Mouse (Mus musculus): Measurements from ENCODE around the gene Dnah7c. TPM values are rescaled to one million over a fixed set of nuclear protein-coding genes. Genes with fewer than 3 reads are reported as not detected.
"Not testable (repeated sequence)": the region's sequence is repeated elsewhere in the genome, so short reads cannot be mapped to it uniquely, and the experiment has no call there.

The Dnah7c gene
- not detected in 2 replicates for polyA plus RNA-seq (2011; ENCODE audit: insufficient read depth, insufficient read length, low replicate concordance, missing spikeins)

DNA sequence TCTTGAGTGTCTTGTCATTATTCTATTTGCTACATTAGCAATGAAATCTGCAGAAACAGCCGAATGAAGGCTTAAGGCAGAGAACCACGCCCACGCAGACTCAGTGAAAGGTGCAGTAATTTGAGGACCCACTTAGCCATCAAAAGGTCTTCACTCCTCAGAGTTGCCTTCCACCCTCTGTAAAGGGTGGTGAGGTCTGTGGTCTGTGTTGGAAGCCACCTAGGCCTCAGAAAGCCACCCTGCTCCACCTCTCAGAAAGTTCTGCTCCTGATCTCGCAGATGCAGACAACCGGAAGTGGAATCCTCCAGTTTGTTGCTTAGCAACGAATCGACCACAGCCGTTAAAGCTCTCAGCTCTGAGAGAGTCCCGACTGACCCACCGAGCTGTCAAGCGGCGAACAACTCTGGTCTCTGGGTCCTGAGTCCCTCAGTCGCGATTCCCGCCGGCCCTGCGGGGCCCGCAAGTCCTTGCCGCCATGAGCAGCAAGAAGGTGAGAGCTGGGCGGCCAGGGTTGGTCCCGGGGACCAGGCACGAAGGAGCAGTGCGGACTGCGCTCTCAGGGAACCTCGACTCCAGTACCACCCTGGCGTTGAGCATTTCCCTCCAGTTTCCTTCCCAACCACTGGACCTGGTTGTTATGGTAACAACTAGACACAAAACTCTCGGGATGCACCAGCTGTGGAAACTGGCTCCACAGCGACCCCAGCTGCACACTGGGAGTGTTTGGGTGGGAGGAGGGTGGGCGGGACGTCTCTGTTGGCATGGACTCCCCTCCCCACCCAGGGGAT lies at the start of gene Dnah7c:
Gene Dnah7c (plus strand): TSS at position 456 of the 789 bp plus-strand sequence.
- WGBS, result 17% methylated on average over 30 of the region's 30 CpGs
- TF ChIP-seq POLR2A (IDR thresholded peaks at IDR 0.05; ENCODE audit: borderline replicate concordance, control insufficient read depth, low read depth, low read length) (no peak), CTCF (IDR thresholded peaks at IDR 0.05; ENCODE audit: control insufficient read depth, insufficient read depth, low read length) (no peak)
- H3K4me1 ChIP-seq (ENCODE audit: control insufficient read depth, insufficient read depth, low read length), result no peaks in the 10 kb centered on the region
- no peak within 1 kb of the TSS for H3K4me3 ChIP-seq (replicated peaks; ENCODE audit: control insufficient read depth, low read depth, low read length)
- H3K27ac ChIP-seq (ENCODE audit: control insufficient read depth, insufficient read depth, low read depth, low read length, poor library complexity), result no peak within 1 kb of the TSS

DNA sequence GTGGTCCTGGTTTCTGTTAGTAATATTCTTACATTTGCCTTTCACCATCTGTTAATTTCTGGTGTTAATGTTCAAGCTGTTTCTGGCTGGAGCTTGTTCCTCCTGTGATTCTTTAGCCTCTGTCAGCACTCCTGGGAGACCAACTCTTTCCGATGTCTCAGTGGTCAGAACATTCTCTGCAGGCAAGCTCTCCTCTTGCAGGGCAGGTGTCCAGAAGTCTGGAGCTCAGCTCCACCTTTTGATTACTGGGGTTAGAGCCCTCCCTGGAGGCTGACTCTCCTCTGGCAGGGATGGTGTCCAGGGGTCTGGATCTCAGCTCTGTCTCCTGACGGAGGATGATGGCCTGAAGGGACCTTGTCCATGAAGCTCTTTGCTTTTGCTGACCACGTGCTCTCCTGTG lies 44.8 kb upstream of the Dnah7c start:
- not testable (repeated sequence) for H3K4me1 ChIP-seq (ENCODE audit: control insufficient read depth, insufficient read depth, low read length); H3K4me3 ChIP-seq (replicated peaks; ENCODE audit: control insufficient read depth, low read depth, low read length); H3K27ac ChIP-seq (ENCODE audit: control insufficient read depth, insufficient read depth, low read depth, low read length, poor library complexity)
- 69% methylated on average over 3 of the region's 3 CpGs for WGBS

DNA sequence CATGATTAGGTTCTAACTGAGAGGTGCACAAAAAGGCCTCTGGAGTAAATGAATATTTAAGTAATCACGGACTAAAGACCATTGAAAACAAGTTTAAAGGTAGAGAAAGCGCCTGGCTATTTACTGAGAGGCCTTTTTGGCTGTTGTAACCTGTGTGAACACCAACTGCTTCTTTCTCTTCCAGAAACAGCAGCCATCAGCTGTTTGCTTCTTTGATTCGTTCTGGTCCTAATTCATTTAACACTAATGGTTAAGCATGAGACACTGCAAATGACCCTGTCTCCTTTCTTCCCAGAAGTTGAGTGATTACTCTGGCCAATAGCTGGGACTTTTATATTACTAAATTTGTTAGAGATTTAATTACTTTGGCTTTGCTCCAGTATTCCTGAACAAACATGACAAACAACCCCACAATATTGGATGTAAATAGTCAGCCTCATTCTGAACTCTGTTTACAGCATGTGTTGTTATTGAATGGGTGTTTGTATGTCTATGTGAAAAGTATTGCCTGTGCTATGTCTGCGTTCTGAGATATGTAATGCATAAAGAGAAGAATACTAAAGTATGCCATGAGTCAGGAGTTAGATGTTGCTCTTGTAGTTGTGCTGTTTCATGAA lies 30.6 kb upstream of the Dnah7c start:
- H3K4me1 ChIP-seq (ENCODE audit: control insufficient read depth, insufficient read depth, low read length); H3K27ac ChIP-seq (ENCODE audit: control insufficient read depth, insufficient read depth, low read depth, low read length, poor library complexity); H3K4me3 ChIP-seq (replicated peaks; ENCODE audit: control insufficient read depth, low read depth, low read length): not testable (repeated sequence)
- WGBS, result 68% methylated on average over 3 of the region's 4 CpGs

DNA sequence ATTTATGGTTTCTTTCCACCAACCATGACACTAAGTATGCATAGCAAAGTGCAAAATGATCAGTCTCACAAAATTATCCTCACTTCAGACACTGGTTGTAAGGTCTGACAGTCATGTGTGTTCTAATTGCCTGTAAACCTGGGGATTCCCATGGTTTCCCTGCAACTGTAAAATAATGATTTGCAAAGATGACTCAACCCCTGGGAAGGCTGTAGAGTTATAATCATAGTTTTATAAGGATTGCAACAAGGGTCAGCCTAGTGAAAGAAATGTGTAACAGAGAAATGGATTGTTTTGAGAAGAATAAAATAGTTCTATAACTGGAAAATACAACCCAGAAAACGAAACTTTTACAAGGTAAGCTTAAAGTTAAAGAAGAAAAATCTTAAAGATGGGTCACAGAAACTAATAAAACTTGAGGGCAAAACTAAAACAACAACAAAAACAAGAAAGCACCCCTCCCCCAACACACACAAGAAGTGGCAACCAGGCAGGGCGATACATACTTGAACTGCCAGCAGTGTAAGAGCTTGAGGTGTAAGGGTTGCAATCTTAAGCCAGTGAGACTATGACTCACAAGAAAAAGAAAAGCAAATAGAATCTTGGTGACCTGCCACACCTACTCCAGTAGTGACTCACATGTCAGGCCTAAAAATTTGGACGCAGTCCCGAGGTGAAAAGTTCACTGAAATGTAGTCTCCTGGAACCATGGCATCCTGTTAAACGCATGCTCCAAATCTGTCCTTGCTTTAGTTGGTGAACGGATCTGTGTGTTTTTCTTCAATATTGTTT lies 16.9 kb upstream of the Dnah7c start:
- Histone ChIP-seq H3K4me3 (replicated peaks; ENCODE audit: control insufficient read depth, low read depth, low read length) (no peak overlapping the region), H3K4me1 (ENCODE audit: control insufficient read depth, insufficient read depth, low read length) (no peaks in the 10 kb centered on the region), H3K27ac (ENCODE audit: control insufficient read depth, insufficient read depth, low read depth, low read length, poor library complexity) (no peak overlapping the region)
- WGBS, result 70% methylated on average over 6 of the region's 6 CpGs
- TF ChIP-seq CTCF (IDR thresholded peaks at IDR 0.05; ENCODE audit: control insufficient read depth, insufficient read depth, low read length), result no peak
- TF ChIP-seq POLR2A (IDR thresholded peaks at IDR 0.05; ENCODE audit: borderline replicate concordance, control insufficient read depth, low read depth, low read length), result no peak

DNA sequence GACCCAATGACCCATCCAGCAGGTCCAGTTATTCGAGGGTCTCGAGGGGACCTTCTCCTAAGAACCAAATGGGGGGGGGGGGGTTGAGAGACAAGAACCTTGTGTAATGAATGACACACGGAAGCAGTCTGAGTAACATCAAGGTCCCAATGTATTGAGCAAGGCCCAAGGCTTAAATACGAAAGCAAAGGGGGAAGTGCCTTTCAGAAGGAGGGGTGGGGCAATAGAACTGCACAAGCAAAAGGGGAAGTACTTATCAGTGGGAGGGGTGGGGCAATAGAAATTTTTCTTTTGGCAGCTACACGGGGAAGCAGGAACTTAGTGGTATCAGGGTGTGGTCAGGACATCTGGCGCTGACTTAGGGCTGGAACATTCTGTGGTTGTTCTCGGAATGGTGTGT lies 10.6 kb upstream of the Dnah7c start:
- 40% methylated on average over 7 of the region's 7 CpGs for WGBS
- not testable (repeated sequence) for H3K4me3 ChIP-seq (replicated peaks; ENCODE audit: control insufficient read depth, low read depth, low read length); H3K27ac ChIP-seq (ENCODE audit: control insufficient read depth, insufficient read depth, low read depth, low read length, poor library complexity); H3K4me1 ChIP-seq (ENCODE audit: control insufficient read depth, insufficient read depth, low read length)

DNA sequence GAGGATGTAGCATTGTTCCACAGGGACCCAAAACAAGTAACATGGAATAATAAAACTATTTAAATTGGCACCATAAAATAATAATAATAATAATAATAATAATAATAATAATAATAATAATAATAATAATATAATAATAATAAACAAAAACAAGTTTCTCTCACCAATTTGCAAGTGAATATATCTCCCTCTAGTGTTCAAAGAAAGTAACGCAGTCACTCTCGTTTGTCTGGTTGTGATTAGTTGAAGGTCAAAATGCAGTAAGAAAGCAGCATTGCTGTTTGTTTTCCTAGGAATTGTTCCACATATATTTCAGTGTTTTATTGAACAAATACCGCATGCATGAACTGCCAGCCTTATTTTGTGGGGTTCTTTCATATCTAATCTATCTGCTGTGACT lies 8.4 kb upstream of the Dnah7c start:
- not testable (repeated sequence) for H3K4me3 ChIP-seq (replicated peaks; ENCODE audit: control insufficient read depth, low read depth, low read length); H3K4me1 ChIP-seq (ENCODE audit: control insufficient read depth, insufficient read depth, low read length); H3K27ac ChIP-seq (ENCODE audit: control insufficient read depth, insufficient read depth, low read depth, low read length, poor library complexity)
- WGBS, result 20% methylated on average over 3 of the region's 3 CpGs

DNA sequence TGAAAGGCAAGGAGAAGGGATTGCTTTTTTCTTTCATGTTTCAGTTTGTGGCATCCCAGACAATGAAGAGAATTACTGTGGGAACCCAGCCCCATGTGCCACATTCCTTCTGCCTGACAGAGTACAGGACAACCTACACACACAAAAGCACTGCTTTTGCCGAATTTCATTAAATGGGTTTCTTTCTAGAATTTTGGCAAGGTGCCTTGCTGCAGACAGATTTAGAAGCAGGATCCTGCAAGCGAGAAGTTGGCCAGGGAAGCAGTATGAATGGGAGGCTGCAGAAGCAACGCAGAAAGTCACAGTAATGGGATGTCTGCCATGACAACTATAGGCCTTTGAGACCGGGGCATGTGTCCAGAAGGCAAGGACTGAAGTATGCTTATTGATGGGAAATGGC lies 6.4 kb upstream of the Dnah7c start:
- H3K4me1 ChIP-seq (ENCODE audit: control insufficient read depth, insufficient read depth, low read length); H3K4me3 ChIP-seq (replicated peaks; ENCODE audit: control insufficient read depth, low read depth, low read length); H3K27ac ChIP-seq (ENCODE audit: control insufficient read depth, insufficient read depth, low read depth, low read length, poor library complexity): not testable (repeated sequence)
- 61% methylated on average over 4 of the region's 4 CpGs for WGBS

DNA sequence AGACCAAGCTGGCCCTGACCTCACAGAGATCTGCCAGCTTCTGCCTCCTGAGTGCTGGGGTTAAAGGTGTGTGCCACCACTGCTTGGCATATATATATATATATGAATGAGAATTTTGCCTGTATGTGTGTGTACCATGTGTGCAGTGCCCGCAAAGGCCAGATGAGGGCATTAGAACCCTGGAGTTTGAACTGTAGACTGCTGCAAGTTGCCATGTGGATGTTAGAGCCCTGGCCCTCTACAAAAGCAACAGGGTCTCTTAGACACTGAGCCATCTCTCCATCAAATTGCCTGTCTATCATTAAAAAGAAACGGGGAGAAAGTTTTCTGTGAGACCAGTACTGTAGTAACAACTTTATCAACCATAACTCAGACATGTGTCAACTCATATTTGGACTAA lies 3.0 kb downstream of the Dnah7c start:
- WGBS, result 77% methylated on average over 2 of the region's 2 CpGs
- TF ChIP-seq POLR2A (IDR thresholded peaks at IDR 0.05; ENCODE audit: borderline replicate concordance, control insufficient read depth, low read depth, low read length), result no peak
- TF ChIP-seq CTCF (IDR thresholded peaks at IDR 0.05; ENCODE audit: control insufficient read depth, insufficient read depth, low read length), result no peak
- Histone ChIP-seq H3K4me3 (replicated peaks; ENCODE audit: control insufficient read depth, low read depth, low read length) (no peak overlapping the region), H3K4me1 (ENCODE audit: control insufficient read depth, insufficient read depth, low read length) (no peaks in the 10 kb centered on the region), H3K27ac (ENCODE audit: control insufficient read depth, insufficient read depth, low read depth, low read length, poor library complexity) (no peak overlapping the region)

DNA sequence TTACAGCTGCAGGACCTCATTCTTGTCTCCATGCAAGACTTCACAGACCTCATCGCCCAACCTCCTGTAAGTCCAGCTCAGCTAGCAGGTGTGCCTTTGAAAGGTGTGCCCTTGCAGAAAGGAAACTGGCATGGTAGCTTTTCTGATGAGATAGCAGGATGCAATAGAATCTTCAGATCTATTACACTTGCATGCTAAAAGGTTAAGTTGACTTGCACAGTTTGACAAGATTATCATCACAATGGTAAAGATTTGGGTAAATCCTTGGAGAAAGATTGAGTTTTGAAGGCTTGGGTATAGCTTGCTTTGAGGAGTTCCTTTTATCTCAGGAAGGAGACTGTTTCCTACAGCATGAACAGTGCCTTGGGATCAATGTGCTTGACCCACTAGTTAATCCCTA lies 89.3 kb downstream of the Dnah7c start:
- not testable (repeated sequence) for H3K4me1 ChIP-seq (ENCODE audit: control insufficient read depth, insufficient read depth, low read length); H3K4me3 ChIP-seq (replicated peaks; ENCODE audit: control insufficient read depth, low read depth, low read length); H3K27ac ChIP-seq (ENCODE audit: control insufficient read depth, insufficient read depth, low read depth, low read length, poor library complexity)
- 71% methylated on average over 1 of the region's 1 CpGs for WGBS

All from bone marrow, adult 2 months (tissue).